Mouse (Mus musculus) embryonic facial prominence, embryonic 10.5 days (tissue): ENCODE results near the gene Ift80. TPM values are rescaled to one million over a fixed set of nuclear protein-coding genes. Genes with fewer than 3 reads are reported as not detected.
"Not testable (repeated sequence)": the region's sequence is repeated elsewhere in the genome, so short reads cannot be mapped to it uniquely, and the experiment has no call there.

Source experiments
- DNase-seq: peaks from one replicate; pipeline ENCODE4 v3.0.0-alpha.2; 2017; ENCODE audit warnings: low spot score
- H3K27ac ChIP-seq: fragments of 300-500 bp; sonication (generic); replicated peaks from 2 replicates; pipeline ENCODE4 v1.5.1; 2016; ENCODE audit warnings: mild to moderate bottlenecking
- H3K27me3 ChIP-seq: fragments of 300-500 bp; sonication (generic); replicated peaks from 2 replicates; pipeline ENCODE4 v1.6.1; 2016; ENCODE audit warnings: low read depth, mild to moderate bottlenecking; ENCODE audit not compliant: poor library complexity, severe bottlenecking
- H3K36me3 ChIP-seq: fragments of 300-500 bp; sonication (generic); replicated peaks from 2 replicates; pipeline ENCODE4 v1.6.1; 2016; ENCODE audit warnings: mild to moderate bottlenecking, moderate library complexity
- H3K4me1 ChIP-seq: fragments of 300-500 bp; sonication (generic); 2 replicates; pipeline ENCODE4 v1.6.1; 2016
- H3K4me3 ChIP-seq: fragments of 300-500 bp; sonication (generic); 2 replicates; pipeline ENCODE4 v1.5.1; 2016; ENCODE audit warnings: mild to moderate bottlenecking, moderate library complexity
- H3K9me3 ChIP-seq: fragments of 300-500 bp; sonication (generic); 2 replicates; pipeline ENCODE4 v1.6.1; 2016; ENCODE audit warnings: mild to moderate bottlenecking
- WGBS: fragments of 180-500 bp; shearing (Covaris S2); methylation state at CpG from one replicate; pipeline ENCODE4 v1.1.7; 2016; 5-methylcytosine and 5-hydroxymethylcytosine counted together
- polyA plus RNA-seq: library from polyadenylated mRNA; unstranded; fragments of >200 nt; fragmentation: Nextera tagmentation; extraction: Ambion mirVana; gene quantifications from 2 replicates; pipeline ENCODE4 v1.2.1, GENCODE M21; 2016

Ift80 gene
- polyA plus RNA-seq, 1 experiment from 2014 or later, result 18.1 TPM

- Histone ChIP-seq H3K4me3 (no peak overlapping the region), H3K4me1 (peaks cover 7% of the 10 kb centered on the region), H3K27ac (no peak overlapping the region), H3K27me3 (no peaks in the 10 kb centered on the region), H3K36me3 (peaks cover 28% of the 10 kb centered on the region), H3K9me3 (no peaks in the 10 kb centered on the region)
- no peak for DNase-seq
- WGBS, result 68% methylated on average over 8 of the region's 8 CpGs
Observed at GRCm38 (mm10) chr3:68949381-68949780, 55.0 kb downstream of the Ift80 start.

GRCm38 (mm10) chr3:68948918-68949317 is 55.5 kb downstream of the Ift80 start:
- no peak for DNase-seq
- no peak overlapping the region for H3K4me3 ChIP-seq
- 43% methylated on average over 2 of the region's 2 CpGs for WGBS
- no peaks in the 10 kb centered on the region for H3K9me3 ChIP-seq
- no peak overlapping the region for H3K27ac ChIP-seq
- peaks cover 28% of the 10 kb centered on the region for H3K36me3 ChIP-seq
- H3K4me1 ChIP-seq, result peaks cover 7% of the 10 kb centered on the region
- no peaks in the 10 kb centered on the region for H3K27me3 ChIP-seq

- no peak overlapping the region for H3K4me3 ChIP-seq
- no peak for DNase-seq
- H3K4me1 ChIP-seq, result peaks cover 4% of the 10 kb centered on the region; the same call in 1 of the 2 replicates
- peaks cover 34% of the 10 kb centered on the region for H3K36me3 ChIP-seq
- H3K27me3 ChIP-seq, result no peaks in the 10 kb centered on the region
- no peak overlapping the region for H3K27ac ChIP-seq
- no peaks in the 10 kb centered on the region for H3K9me3 ChIP-seq
- 90% methylated on average over 6 of the region's 6 CpGs for WGBS
Observed at GRCm38 (mm10) chr3:68941867-68942266, 62.5 kb downstream of the Ift80 start.

- no peak for DNase-seq
- Histone ChIP-seq H3K9me3 (peaks cover 5% of the 10 kb centered on the region; the same call in 1 of the 2 replicates), H3K36me3 (peaks cover 31% of the 10 kb centered on the region), H3K27me3 (no peaks in the 10 kb centered on the region), H3K4me1 (peaks cover 4% of the 10 kb centered on the region; the same call in 1 of the 2 replicates), H3K4me3 (no peak overlapping the region), H3K27ac (no peak overlapping the region)
- 88% methylated on average over 2 of the region's 2 CpGs for WGBS
Observed at GRCm38 (mm10) chr3:68940311-68940710, 64.1 kb downstream of the Ift80 start.

GRCm38 (mm10) chr3:68939312-68939711 is 65.1 kb downstream of the Ift80 start:
- 95% methylated on average over 7 of the region's 7 CpGs for WGBS
- H3K27me3 ChIP-seq, result no peaks in the 10 kb centered on the region
- H3K27ac ChIP-seq, result no peak overlapping the region
- DNase-seq, result no peak
- H3K36me3 ChIP-seq, result peaks cover 34% of the 10 kb centered on the region
- no peak overlapping the region for H3K4me3 ChIP-seq
- H3K9me3 ChIP-seq, result peaks cover 5% of the 10 kb centered on the region; the same call in 1 of the 2 replicates
- H3K4me1 ChIP-seq, result peaks cover 4% of the 10 kb centered on the region; the same call in 1 of the 2 replicates

GRCm38 (mm10) chr3:68936709-68937108 is 67.7 kb downstream of the Ift80 start:
- no peaks in the 10 kb centered on the region for H3K27me3 ChIP-seq
- no peak overlapping the region for H3K4me3 ChIP-seq
- WGBS, result 87% methylated on average over 3 of the region's 3 CpGs
- no peak for DNase-seq
- H3K27ac ChIP-seq, result no peak overlapping the region
- H3K36me3 ChIP-seq, result peaks cover 37% of the 10 kb centered on the region
- H3K4me1 ChIP-seq, result peaks cover 4% of the 10 kb centered on the region; the same call in 1 of the 2 replicates
- H3K9me3 ChIP-seq, result peaks cover 5% of the 10 kb centered on the region; the same call in 1 of the 2 replicates

- Histone ChIP-seq H3K36me3 (peaks cover 37% of the 10 kb centered on the region), H3K27me3 (no peaks in the 10 kb centered on the region), H3K4me1 (no peaks in the 10 kb centered on the region), H3K4me3 (no peak overlapping the region), H3K9me3 (peaks cover 5% of the 10 kb centered on the region; the same call in 1 of the 2 replicates), H3K27ac (no peak overlapping the region)
- no peak for DNase-seq
- WGBS, result 88% methylated on average over 1 of the region's 1 CpGs
Observed at GRCm38 (mm10) chr3:68935498-68935897, 68.9 kb downstream of the Ift80 start.

GRCm38 (mm10) chr3:68934259-68934658 is 70.1 kb downstream of the Ift80 start:
- Histone ChIP-seq H3K27ac (no peak overlapping the region), H3K27me3 (no peaks in the 10 kb centered on the region), H3K36me3 (peaks cover 41% of the 10 kb centered on the region), H3K4me3 (no peak overlapping the region), H3K4me1 (no peaks in the 10 kb centered on the region), H3K9me3 (peaks cover 5% of the 10 kb centered on the region; the same call in 1 of the 2 replicates)
- no peak for DNase-seq
- 91% methylated on average over 7 of the region's 7 CpGs for WGBS

- Histone ChIP-seq H3K9me3 (no peaks in the 10 kb centered on the region), H3K4me3 (no peak overlapping the region), H3K27ac (no peak overlapping the region), H3K27me3 (no peaks in the 10 kb centered on the region), H3K36me3 (peaks cover 36% of the 10 kb centered on the region), H3K4me1 (no peaks in the 10 kb centered on the region)
- 67% methylated on average over 9 of the region's 9 CpGs for WGBS
- DNase-seq, result peak; percentile 25
Observed at GRCm38 (mm10) chr3:68928619-68929018, 75.8 kb downstream of the Ift80 start.

GRCm38 (mm10) chr3:68907509-68907908 is 96.9 kb downstream of the Ift80 start:
- H3K4me1 ChIP-seq, result no peaks in the 10 kb centered on the region
- no peaks in the 10 kb centered on the region for H3K27me3 ChIP-seq

GRCm38 (mm10) chr3:68904902-68905778 is 99.2 kb downstream of the Ift80 start:
- peaks cover 4% of the 10 kb centered on the region for H3K36me3 ChIP-seq
- DNase-seq, result no peak
- H3K9me3 ChIP-seq, result no peaks in the 10 kb centered on the region
- no peaks in the 10 kb centered on the region for H3K4me1 ChIP-seq
- H3K27ac ChIP-seq, result no peak overlapping the region
- WGBS, result 79% methylated on average over 2 of the region's 2 CpGs
- H3K27me3 ChIP-seq, result no peaks in the 10 kb centered on the region
- H3K4me3 ChIP-seq, result no peak overlapping the region

More at GRCm38 (mm10) chr3:68907509-68907908, 96.9 kb downstream of the Ift80 start:
- Histone ChIP-seq H3K36me3 (peaks cover 8% of the 10 kb centered on the region; the same call in 1 of the 2 replicates), H3K4me3 (no peak overlapping the region), H3K27ac (no peak overlapping the region), H3K9me3 (no peaks in the 10 kb centered on the region)
- 86% methylated on average over 4 of the region's 4 CpGs for WGBS
- DNase-seq, result no peak

- WGBS, result 85% methylated on average over 20 of the region's 20 CpGs
- H3K4me1 ChIP-seq, H3K27me3 ChIP-seq, H3K4me3 ChIP-seq, H3K36me3 ChIP-seq, H3K27ac ChIP-seq, H3K9me3 ChIP-seq, DNase-seq: not testable (repeated sequence)
Observed at GRCm38 (mm10) chr3:68902636-68903035, 101.7 kb downstream of the Ift80 start.

GRCm38 (mm10) chr3:68897154-68897553 is 107.2 kb downstream of the Ift80 start:
- 89% methylated on average over 5 of the region's 5 CpGs for WGBS
- no peak overlapping the region for H3K27ac ChIP-seq

More at GRCm38 (mm10) chr3:68897154-68897553, 107.2 kb downstream of the Ift80 start:
- H3K4me1 ChIP-seq, result no peaks in the 10 kb centered on the region
- peaks cover 11% of the 10 kb centered on the region for H3K36me3 ChIP-seq
- no peak overlapping the region for H3K4me3 ChIP-seq
- H3K27me3 ChIP-seq, result no peaks in the 10 kb centered on the region
- no peak for DNase-seq
- no peaks in the 10 kb centered on the region for H3K9me3 ChIP-seq
